Mouse (Mus musculus) MEL (cell line): ENCODE data around the gene Olfr370. TPM values are rescaled to one million over a fixed set of nuclear protein-coding genes. Genes with fewer than 3 reads are reported as not detected.

ENCODE experiments used
- DNase-seq: peaks from one replicate; pipeline ENCODE4 v3.0.0; 2011; ENCODE audit warnings: low read depth, low spot score
- H3K27ac ChIP-seq: 2 replicates; pipeline ENCODE4 v1.5.1; 2012; ENCODE audit warnings: low read depth, mild to moderate bottlenecking, control low read depth, low read length, moderate library complexity; ENCODE audit not compliant: control insufficient read depth
- H3K27me3 ChIP-seq, 2 experiments: fragments of 150-350 bp in 1 of 2; sonication (generic) in 1 of 2; 2 replicates each; pipeline ENCODE4 v1.6.1; 2012; ENCODE audit warnings: low read length in 2 of 2, mild to moderate bottlenecking in 2 of 2, improper control_type of control experiment in 1 of 2, moderate library complexity in 1 of 2; ENCODE audit not compliant: insufficient read depth in 2 of 2, control insufficient read depth in 1 of 2
- H3K36me3 ChIP-seq, 2 experiments: 2 replicates each; pipeline ENCODE4 v1.6.1; 2012 to 2014; ENCODE audit warnings: low read length in 2 of 2, improper control_type of control experiment in 1 of 2, inconsistent platforms in 1 of 2, mild to moderate bottlenecking in 1 of 2; ENCODE audit not compliant: insufficient read depth in 2 of 2, control insufficient read depth in 1 of 2
- H3K4me1 ChIP-seq, 2 experiments: fragments of 150-350 bp in 1 of 2; sonication (generic) in 1 of 2; 2 replicates each; pipeline ENCODE4 v1.6.1; 2012; ENCODE audit warnings: low read length in 2 of 2, improper control_type of control experiment in 1 of 2, mild to moderate bottlenecking in 1 of 2; ENCODE audit not compliant: insufficient read depth in 2 of 2, control insufficient read depth in 1 of 2
- H3K4me3 ChIP-seq, 2 experiments: fragments of 150-350 bp in 1 of 2; sonication (generic) in 1 of 2; 2 replicates each; pipeline ENCODE4 v1.5.1; 2012; ENCODE audit warnings: low read depth in 2 of 2, low read length in 2 of 2, mild to moderate bottlenecking in 2 of 2, moderate library complexity in 2 of 2, control low read depth in 1 of 2, improper control_type of control experiment in 1 of 2; ENCODE audit not compliant: control insufficient read depth in 1 of 2, insufficient read depth in 1 of 2
- H3K79me2 ChIP-seq: 2 replicates; pipeline ENCODE4 v1.6.1; 2012; ENCODE audit warnings: mild to moderate bottlenecking, low read length, moderate library complexity; ENCODE audit not compliant: control insufficient read depth, poor library complexity, insufficient read depth
- H3K9ac ChIP-seq: 2 replicates; pipeline ENCODE4 v1.6.1; 2012; ENCODE audit warnings: low read depth, mild to moderate bottlenecking, control low read depth, low read length, moderate library complexity; ENCODE audit not compliant: control insufficient read depth, poor library complexity, severe bottlenecking
- H3K9me3 ChIP-seq: fragments of 150-350 bp; sonication (generic); replicated peaks from 2 replicates; pipeline ENCODE4 v1.6.1; 2012; ENCODE audit warnings: mild to moderate bottlenecking, low read length, improper control_type of control experiment, moderate library complexity; ENCODE audit not compliant: insufficient read depth
- CHD1 ChIP-seq: IDR thresholded peaks from 2 replicates; pipeline ENCODE4 v1.6.1; 2012; ENCODE audit warnings: low read depth, mild to moderate bottlenecking, inconsistent platforms, low read length, improper control_type of control experiment
- CHD2 ChIP-seq: IDR thresholded peaks from 2 replicates; pipeline ENCODE4 v1.6.1; 2011; ENCODE audit warnings: low read length, improper control_type of control experiment
- EP300 ChIP-seq, 2 experiments: IDR thresholded peaks; 2 replicates each; pipeline ENCODE4 v1.6.1; 2011; ENCODE audit warnings: improper control_type of control experiment in 2 of 2, low read length in 2 of 2, low read depth in 1 of 2, mild to moderate bottlenecking in 1 of 2
- GATA1 ChIP-seq: IDR thresholded peaks from 2 replicates; pipeline ENCODE4 v1.6.1; 2011; ENCODE audit warnings: low read depth, low read length, improper control_type of control experiment
- HCFC1 ChIP-seq: IDR thresholded peaks from 2 replicates; pipeline ENCODE4 v1.6.1; 2012; ENCODE audit warnings: low read depth, mild to moderate bottlenecking, inconsistent platforms, low read length, improper control_type of control experiment, moderate library complexity
- KAT2A ChIP-seq: conservative IDR thresholded peaks from 2 replicates; pipeline ENCODE4 v1.6.1; 2012; ENCODE audit warnings: low read depth, low read length, improper control_type of control experiment, inconsistent platforms
- MAZ ChIP-seq: IDR thresholded peaks from 2 replicates; pipeline ENCODE4 v1.6.1; 2012; ENCODE audit warnings: low read depth, mild to moderate bottlenecking, inconsistent platforms, low read length, improper control_type of control experiment
- MEF2A ChIP-seq: IDR thresholded peaks from 2 replicates; pipeline ENCODE4 v1.6.1; 2014; ENCODE audit warnings: low read depth, mild to moderate bottlenecking, inconsistent platforms, low read length, improper control_type of control experiment; ENCODE audit not compliant: poor library complexity, insufficient replicate concordance, severe bottlenecking; ENCODE audit errors: extremely low read depth
- MXI1 ChIP-seq: IDR thresholded peaks from 2 replicates; pipeline ENCODE4 v1.6.1; 2011; ENCODE audit warnings: mild to moderate bottlenecking, low read depth, low read length, improper control_type of control experiment
- MYB ChIP-seq: IDR thresholded peaks from 2 replicates; pipeline ENCODE4 v1.6.1; 2011; ENCODE audit warnings: mild to moderate bottlenecking, low read depth, low read length, improper control_type of control experiment
- NELFE ChIP-seq: IDR thresholded peaks from 2 replicates; pipeline ENCODE4 v1.6.1; 2011; ENCODE audit warnings: low read depth, low read length, improper control_type of control experiment
- RAD21 ChIP-seq: IDR thresholded peaks from 2 replicates; pipeline ENCODE4 v1.6.1; 2011; ENCODE audit warnings: mild to moderate bottlenecking, low read depth, low read length, improper control_type of control experiment
- RCOR1 ChIP-seq: IDR thresholded peaks from 2 replicates; pipeline ENCODE4 v1.6.1; 2012; ENCODE audit warnings: low read depth, mild to moderate bottlenecking, inconsistent platforms, low read length, improper control_type of control experiment
- SIN3A ChIP-seq: IDR thresholded peaks from 2 replicates; pipeline ENCODE4 v1.6.1; 2012; ENCODE audit warnings: low read length, improper control_type of control experiment, inconsistent platforms
- TBP ChIP-seq: IDR thresholded peaks from 2 replicates; pipeline ENCODE4 v1.8.0; 2011; ENCODE audit warnings: low read depth, low read length, improper control_type of control experiment
- TCF12 ChIP-seq: IDR thresholded peaks from 2 replicates; pipeline ENCODE4 v1.6.1; 2014; ENCODE audit warnings: low read depth, mild to moderate bottlenecking, inconsistent platforms, low read length, improper control_type of control experiment, moderate library complexity
- UBTF ChIP-seq: IDR thresholded peaks from 2 replicates; pipeline ENCODE4 v1.6.1; 2012; ENCODE audit warnings: low read depth, mild to moderate bottlenecking, inconsistent platforms, low read length, improper control_type of control experiment, moderate library complexity, borderline replicate concordance; ENCODE audit not compliant: insufficient read depth
- USF2 ChIP-seq, 2 experiments: IDR thresholded peaks; 2 replicates each; pipeline ENCODE4 v1.6.1; 2011 to 2012; ENCODE audit warnings: improper control_type of control experiment in 2 of 2, low read length in 2 of 2, borderline replicate concordance in 1 of 2, inconsistent platforms in 1 of 2, low read depth in 1 of 2, mild to moderate bottlenecking in 1 of 2; ENCODE audit not compliant: insufficient read depth in 1 of 2
- ZKSCAN1 ChIP-seq: IDR thresholded peaks from 2 replicates; pipeline ENCODE4 v1.6.1; 2012; ENCODE audit warnings: low read depth, mild to moderate bottlenecking, inconsistent platforms, low read length, improper control_type of control experiment, moderate library complexity
- ZNF384 ChIP-seq: IDR thresholded peaks from 2 replicates; pipeline ENCODE4 v1.6.1; 2012; ENCODE audit warnings: low read depth, mild to moderate bottlenecking, inconsistent platforms, low read length, improper control_type of control experiment
- polyA plus RNA-seq, 2 experiments: library from polyadenylated mRNA; stranded (reverse) in 1 of 2; unstranded in 1 of 2; fragments of >175 nt in 1 of 2; fragments of >200 nt in 1 of 2; gene quantifications; 2 replicates each; pipeline versions ENCODE4 v1.2.1 to v1.2.4; 2012; ENCODE audit warnings: low replicate concordance in 2 of 2, low read depth in 1 of 2; ENCODE audit not compliant: insufficient read length in 2 of 2, insufficient read depth in 1 of 2, missing spikeins in 1 of 2
- total RNA-seq: library from RNA; depleted of rRNA; stranded (reverse); fragments of 300-350 nt; gene quantifications from 2 replicates; pipeline ENCODE4 v1.2.3, GENCODE M21; 2012; rRNA removed

Gene Olfr370
- total RNA-seq (not detected in 2 replicates), polyA plus RNA-seq (under 1 TPM in 1 of 2 experiments, not detected in 1; 0.26 TPM)

GRCm38 (mm10) chr8:83535736-83536135 is at the start of gene Olfr370:
Gene Olfr370, plus strand, starts transcription at chr8:83535780.
- Histone ChIP-seq H3K4me3 (no peak within 1 kb of the TSS), H3K4me1 (no peaks in the 10 kb centered on the region), H3K9me3 (no peaks in the 10 kb centered on the region), H3K79me2 (no peaks in the 10 kb centered on the region), H3K9ac (no peak within 1 kb of the TSS), H3K36me3 (no peaks in the 10 kb centered on the region), H3K27me3 (no peaks in the 10 kb centered on the region; a peak in 2 of 4 replicates), H3K27ac (no peak within 1 kb of the TSS)
- TF ChIP-seq RCOR1: no peak
- TF ChIP-seq KAT2A: no peak
- no peak for TF ChIP-seq MYB
- no peak for TF ChIP-seq MXI1
- no peak for TF ChIP-seq EP300 (IDR thresholded peaks at IDR 0.05; ENCODE audit: low read depth in 1 of 2, low read length in 2 of 2)
- no peak for TF ChIP-seq GATA1
- no peak for TF ChIP-seq RAD21
- no peak for TF ChIP-seq CHD2
- TF ChIP-seq TBP: no peak
- TF ChIP-seq CHD1: no peak
- no peak for TF ChIP-seq ZNF384
- TF ChIP-seq USF2 (IDR thresholded peaks at IDR 0.05; ENCODE audit: borderline replicate concordance in 1 of 2, insufficient read depth in 1 of 2, low read depth in 1 of 2, low read length in 2 of 2): no peak
- TF ChIP-seq MEF2A: no peak
- TF ChIP-seq UBTF: no peak
- TF ChIP-seq HCFC1: no peak
- no peak for TF ChIP-seq NELFE
- TF ChIP-seq ZKSCAN1: no peak
- no peak for TF ChIP-seq MAZ
- TF ChIP-seq SIN3A: no peak
- peak; percentile 60 for DNase-seq

- H3K4me1 ChIP-seq: no peaks in the 10 kb centered on the region
- TF ChIP-seq TCF12 (no peak), ZKSCAN1 (no peak)
- H3K79me2 ChIP-seq: no peaks in the 10 kb centered on the region
- no peak overlapping the region for H3K9ac ChIP-seq
- no peaks in the 10 kb centered on the region for H3K27me3 ChIP-seq
- H3K27ac ChIP-seq: no peak overlapping the region
- no peaks in the 10 kb centered on the region for H3K36me3 ChIP-seq
- DNase-seq: no peak
- no peak overlapping the region for H3K4me3 ChIP-seq
- H3K9me3 ChIP-seq: no peaks in the 10 kb centered on the region
Observed at GRCm38 (mm10) chr8:83511696-83512095, 23.9 kb upstream of the Olfr370 start.
